Mouse (Mus musculus) urinary bladder, postnatal 25 days (tissue): Measurements from ENCODE around the gene Polr2e.

Experiments used
- DNase-seq: peaks from one replicate; pipeline ENCODE4 v3.0.0; 2022; ENCODE audit warnings: low spot score

Polr2e gene

GRCm38 (mm10) chr10:80016511-80016910, 23.1 kb downstream of the Polr2e start, which contains the start of gene Arhgap45:
Arhgap45 (plus strand) TSS chr10:80016653.
- no peak for DNase-seq

GRCm38 (mm10) chr10:80015583-80015982, 24.0 kb downstream of the Polr2e start:
- DNase-seq: no peak

DNA sequence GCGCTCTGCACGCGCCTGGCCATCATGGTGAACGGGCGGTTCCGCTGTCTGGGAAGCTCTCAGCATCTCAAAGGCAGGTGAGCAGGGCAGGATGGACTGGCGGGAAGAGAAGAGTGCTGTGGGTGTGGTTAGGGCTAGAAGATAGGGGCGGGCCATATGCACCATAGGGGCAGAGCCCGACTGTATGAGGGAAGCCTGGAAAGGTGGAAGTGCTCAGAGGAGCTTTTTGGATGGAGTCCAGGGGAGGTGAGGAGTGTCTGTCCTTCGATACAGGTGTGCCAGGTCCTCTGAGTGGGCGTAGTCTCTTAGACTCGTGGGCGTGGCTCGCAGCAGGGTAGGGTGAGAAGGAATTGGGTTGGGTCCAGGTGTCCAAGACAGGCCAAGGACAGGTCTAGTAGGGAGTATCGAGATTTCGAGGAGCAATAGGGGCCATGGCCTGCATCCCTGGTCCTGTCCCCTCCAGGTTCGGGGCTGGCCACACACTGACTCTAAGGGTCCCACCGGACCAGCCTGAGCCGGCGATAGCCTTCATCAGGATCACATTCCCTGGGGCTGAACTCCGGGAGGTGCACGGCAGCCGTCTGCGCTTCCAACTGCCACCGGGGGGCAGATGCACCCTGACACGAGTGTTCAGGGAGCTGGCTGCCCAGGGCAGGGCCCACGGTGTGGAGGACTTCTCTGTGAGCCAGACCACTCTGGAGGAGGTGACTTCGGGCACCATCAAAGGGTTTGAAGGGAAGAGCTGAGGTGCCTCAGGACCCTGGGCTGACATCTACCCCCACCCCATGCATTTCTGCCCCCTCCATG, 24.9 kb downstream of the Polr2e start:
- DNase-seq: no peak

DNA sequence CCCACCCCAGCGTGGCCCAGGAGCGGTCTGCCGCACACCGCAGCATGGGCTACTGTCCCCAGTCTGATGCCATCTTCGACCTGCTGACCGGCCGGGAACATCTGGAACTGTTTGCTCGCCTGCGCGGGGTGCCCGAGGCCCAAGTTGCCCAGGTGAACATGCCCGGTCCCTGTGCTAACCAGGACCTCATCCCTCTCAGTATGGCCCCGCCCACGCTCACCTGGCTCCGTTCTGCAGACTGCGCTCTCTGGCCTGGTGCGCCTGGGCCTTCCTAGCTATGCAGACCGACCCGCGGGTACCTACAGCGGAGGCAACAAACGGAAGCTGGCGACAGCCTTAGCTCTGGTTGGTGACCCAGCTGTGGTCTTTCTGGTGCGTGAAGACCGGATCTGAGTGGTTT, 26.0 kb downstream of the Polr2e start:
- DNase-seq: no peak

- DNase-seq: no peak
Observed at GRCm38 (mm10) chr10:80011740-80012139, 27.9 kb downstream of the Polr2e start.

- no peak for DNase-seq
Observed at GRCm38 (mm10) chr10:80004233-80004705, 35.3 kb downstream of the Polr2e start.

DNA sequence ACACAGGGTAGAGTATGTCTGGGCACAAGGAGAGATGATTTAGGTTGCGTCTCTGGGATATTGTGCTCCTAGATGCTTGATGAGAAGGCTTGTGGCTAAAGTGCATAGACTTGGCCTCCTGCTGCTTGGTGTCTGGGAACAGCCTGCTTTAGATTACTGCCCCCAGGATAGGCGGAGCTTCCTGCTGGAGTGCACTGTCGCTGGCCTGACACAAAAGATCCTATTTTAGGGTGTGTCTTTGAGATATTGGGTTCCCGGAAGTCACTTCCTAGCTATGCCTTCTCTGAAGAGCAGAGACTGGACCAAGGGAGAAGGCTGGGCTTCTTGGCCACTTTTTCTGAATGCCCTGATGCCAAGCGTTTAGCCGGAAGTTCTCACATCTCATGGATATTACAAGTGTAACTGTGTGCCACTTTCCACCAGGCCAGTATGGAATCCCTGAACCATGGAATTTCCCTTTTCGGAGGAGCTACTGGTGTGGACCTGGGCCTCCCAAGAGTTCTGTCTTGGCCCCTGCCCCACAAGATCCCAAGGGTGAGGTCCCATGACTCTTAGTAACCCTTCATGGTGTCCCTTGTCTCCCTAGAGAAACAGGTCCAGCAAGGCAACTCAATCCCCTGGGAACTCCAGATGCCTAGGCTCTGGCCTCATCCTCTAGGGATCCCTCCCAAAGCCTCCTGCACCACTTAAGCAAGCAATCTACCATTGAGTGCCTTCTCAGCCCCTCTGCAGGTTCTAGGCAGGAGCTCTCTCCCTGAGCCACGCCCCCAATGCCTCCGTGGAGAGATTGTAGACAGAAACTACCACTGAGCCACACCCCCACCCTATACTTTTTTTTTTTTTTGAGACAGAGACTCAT, 36.0 kb downstream of the Polr2e start:
- DNase-seq: no peak

- no peak for DNase-seq
Observed at GRCm38 (mm10) chr10:80002829-80003228, 36.8 kb downstream of the Polr2e start.

- DNase-seq: no peak
Observed at GRCm38 (mm10) chr10:80001945-80002344, 37.6 kb downstream of the Polr2e start.

DNA sequence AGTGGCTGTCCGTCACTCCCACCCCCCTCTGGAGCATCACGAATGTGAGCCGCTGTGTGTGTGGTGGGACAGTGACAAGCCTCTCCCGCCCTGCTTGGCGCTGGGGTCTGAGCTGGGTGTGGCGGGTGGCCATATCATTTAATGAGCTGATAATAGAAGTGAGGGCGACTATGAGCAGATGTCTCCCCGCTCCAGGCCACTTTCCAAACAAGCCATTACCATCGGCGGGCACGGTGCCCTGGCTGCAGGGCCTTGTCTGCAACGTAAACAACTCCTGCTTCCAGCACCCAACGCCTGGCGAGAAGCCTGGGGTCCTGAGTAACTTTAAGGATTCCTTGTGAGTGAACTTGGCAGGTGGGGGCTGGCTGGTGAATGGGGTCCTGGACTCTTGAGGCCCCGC, 41.8 kb downstream of the Polr2e start:
- no peak for DNase-seq

GRCm38 (mm10) chr10:79997034-79997760, 42.4 kb downstream of the Polr2e start:
- DNase-seq: peak; percentile 51

GRCm38 (mm10) chr10:79996272-79997033, 43.1 kb downstream of the Polr2e start, which contains the start of gene Abca7:
Abca7 (plus strand) TSS chr10:79996494.
- DNase-seq: peak; percentile 97

DNA sequence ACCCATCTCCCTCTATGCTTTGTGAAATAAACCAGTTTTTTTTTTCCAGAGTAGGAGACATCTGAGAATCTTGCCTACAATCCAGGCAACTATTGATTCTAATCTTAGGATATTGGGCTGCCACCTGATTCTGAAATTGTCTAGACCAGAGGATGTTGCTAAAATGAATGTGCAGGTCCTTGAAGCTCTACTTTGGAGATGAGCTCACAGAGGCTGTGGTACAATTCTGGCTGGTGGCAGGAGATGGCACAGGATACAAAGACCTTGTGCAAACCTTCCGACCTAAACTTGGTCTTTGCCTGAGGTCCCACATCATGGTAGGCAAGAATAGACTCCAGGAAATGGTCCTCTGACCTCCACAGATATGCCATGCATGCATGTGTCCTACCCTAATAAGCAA, 44.0 kb downstream of the Polr2e start:
- no peak for DNase-seq

DNA sequence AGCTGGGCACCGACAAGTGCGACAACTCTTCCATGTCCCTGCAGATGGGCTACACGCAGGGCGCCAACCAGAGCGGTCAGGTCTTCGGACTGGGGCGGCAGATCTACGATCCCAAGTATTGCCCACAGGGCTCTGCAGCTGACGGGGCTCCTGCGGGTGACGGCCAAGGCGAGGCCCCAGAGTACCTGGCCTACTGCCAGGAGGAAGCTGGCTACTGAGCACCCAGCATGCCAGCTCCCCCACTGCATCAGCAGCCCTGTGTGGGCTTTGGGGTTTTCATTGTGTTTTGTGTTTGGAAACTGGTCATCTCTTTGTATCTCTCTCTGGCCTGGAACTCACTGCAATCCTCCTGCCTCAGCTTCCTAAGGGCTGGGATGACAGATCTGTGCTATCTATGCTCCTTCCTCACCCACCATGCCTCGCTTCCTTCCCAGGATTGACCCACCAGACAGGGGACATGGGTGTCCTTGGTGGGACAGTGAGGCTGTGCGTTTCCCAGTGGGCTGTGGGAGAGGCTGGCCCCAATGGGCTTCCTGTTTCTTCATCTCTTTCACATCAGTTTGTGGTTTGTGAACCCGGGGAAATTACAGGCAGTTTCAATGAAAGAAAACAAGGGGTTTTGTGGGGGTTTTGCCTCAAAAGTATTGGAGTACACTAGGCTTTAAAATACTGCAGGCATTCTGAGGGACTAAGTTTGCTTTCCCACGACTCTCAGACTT, 45.0 kb downstream of the Polr2e start:
- DNase-seq: no peak

DNA sequence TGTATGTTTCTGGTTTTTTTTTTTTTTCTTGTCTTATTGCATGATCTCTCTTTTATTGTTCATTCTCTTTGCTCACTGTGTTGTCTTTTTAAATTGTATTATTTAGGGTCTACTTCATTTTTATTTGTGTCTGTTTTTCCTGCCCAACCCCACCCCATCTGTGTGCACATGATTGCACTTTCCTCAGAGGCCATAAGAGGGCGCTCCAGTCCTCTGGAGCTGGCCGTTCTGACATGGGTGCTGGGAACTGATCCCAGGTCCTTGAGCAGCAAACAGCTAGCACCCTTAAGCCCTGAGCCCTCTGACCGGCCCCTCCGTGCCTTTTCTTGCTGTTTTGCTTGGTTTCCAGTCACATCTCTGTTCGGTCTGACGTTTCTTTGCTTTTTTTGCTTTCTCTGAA, 48.0 kb downstream of the Polr2e start:
- no peak for DNase-seq

DNA sequence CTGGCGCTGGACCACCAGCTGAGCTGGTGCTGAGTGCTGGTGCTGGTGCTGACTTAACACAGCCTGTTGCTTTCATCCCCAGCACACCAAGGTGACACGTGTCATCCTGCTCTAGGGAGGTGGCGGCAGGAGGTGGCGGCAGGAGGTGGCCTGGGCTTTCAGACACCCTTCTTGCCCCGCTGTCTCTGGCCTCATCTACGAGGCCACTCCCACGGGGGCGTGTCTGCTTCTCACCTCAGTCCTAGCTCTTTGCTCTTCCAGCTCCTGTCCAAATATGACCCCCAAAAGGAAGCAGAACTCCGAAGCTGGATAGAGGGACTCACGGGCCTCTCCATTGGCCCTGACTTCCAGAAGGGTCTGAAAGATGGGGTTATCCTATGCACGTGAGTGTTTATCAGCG, 48.5 kb downstream of the Polr2e start:
- no peak for DNase-seq

DNA sequence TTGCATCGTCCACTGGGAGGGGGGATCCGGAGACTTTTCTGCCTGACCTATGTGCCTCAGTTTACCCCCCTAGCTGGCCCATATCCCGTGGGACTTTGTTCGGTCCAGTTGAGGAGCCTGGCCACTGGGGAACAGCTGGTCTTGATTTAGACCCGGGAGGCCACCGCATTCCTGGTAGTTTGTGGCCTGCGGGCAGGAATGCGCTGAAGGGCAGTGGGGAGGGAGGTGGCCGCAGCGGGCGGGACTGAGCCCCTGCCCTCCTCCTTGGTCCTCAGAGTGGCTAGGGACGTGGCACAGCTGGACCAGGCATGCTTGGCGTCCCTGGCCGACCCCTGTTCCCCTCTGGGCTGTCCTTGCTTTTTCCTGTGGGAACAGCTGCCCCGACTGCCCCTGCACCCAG, 49.7 kb downstream of the Polr2e start:
- no peak for DNase-seq

GRCm38 (mm10) chr10:79989272-79989786, 50.3 kb downstream of the Polr2e start:
- DNase-seq: no peak

GRCm38 (mm10) chr10:79988506-79989271, 50.9 kb downstream of the Polr2e start, which contains the start of gene Cnn2:
Cnn2 (plus strand) TSS chr10:79988584.
- peak; percentile 61 for DNase-seq
